Mouse (Mus musculus): ENCODE measurements at regions not wholly inside any gene's neighbourhood (a gene's known extent, or its start where the extent isn't known, plus 50 kb on each side); places are given as distances from the start of the nearest gene placed in this dataset.
"Not testable (repeated sequence)": the region's sequence is repeated elsewhere in the genome, so short reads cannot be mapped to it uniquely, and the experiment has no call there.

DNA sequence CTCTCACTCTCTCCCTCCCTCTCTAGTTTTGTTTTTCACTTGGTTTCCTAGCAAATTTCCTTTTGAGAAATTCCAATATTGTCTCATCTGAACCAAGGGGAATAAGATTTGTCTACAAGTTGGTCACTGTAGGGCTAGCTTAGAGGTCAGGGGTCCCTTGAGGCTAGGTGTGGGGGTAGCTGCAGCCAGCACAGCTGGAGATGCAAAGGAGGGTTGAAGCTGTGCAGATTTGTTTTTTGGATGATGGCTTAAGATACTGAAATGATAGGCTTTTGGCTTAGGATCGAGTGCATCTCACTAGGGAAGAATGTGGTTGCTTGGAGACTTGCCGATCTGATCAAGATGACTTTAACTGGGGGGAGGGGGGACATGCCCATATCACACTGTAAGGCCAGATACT, 88.3 kb upstream of the Tmem28 start:
- no peak for DNase-seq (ENCODE audit: low spot score)

DNA sequence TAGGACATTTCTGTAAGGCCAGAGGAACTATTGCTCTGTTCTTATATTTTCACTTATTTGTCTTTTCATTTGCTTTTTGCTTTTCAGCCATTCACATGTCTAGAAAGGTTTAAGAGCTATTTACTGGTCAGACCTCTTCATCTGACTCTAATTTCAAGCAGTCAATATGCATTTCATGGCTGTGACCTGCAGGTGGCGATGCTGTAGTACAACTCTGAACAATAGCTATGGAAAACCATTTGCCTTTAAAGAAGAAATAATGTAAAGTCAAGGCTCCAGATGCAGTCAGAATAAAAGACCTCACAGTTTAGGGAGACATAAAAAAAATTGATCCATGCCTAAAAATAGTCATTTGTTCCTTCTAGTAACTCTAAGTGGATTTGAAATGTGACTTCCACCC, 95.7 kb upstream of the Tmem28 start:
- no peak for DNase-seq (ENCODE audit: low spot score)

- no peak for DNase-seq (ENCODE audit: low spot score)
Observed at GRCm38 (mm10) chrX:99695366-99695765, 125.5 kb upstream of the Tmem28 start.

DNA sequence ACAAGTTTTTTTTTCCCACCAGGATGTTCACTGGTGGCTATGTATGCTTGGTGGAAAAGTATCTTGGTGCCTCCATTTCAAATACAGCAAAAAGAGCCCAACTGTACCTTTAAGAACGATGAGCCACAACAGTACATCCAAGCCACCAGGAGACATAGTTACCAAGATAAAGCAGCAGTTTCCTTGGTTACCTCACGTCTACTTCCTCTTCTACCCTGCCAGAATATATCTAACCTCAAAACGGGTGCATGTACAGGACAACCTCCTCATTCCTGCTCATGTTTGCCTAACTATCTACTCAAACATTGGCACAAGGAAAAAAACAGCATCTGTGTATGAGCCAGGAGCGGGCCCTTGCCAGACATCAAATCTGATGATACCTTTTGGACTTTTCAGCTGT, 129.8 kb upstream of the Tmem28 start:
- no peak for DNase-seq (ENCODE audit: low spot score)

DNA sequence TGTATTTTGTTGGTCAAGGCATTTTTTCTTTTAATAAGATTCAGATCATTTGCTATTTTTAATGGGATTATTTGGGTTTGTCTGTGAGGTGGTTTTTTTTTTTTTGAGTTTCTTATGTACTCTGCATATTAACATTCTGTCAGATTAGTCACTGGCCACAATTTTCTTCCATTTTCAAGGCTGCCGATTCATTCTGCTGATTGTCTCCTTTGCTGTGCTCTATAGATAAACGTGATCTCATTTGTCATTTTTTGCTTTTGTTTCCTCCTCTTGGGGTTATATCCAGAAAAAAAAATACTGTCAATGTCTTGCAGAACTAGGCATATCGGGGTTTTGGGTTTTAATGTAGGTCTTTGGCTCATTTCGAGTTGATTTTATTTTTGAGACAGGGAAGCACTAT, 131.1 kb upstream of the Tmem28 start:
- DNase-seq (ENCODE audit: low spot score): no peak

GRCm38 (mm10) chrX:99682491-99682890, 138.3 kb upstream of the Tmem28 start:
- DNase-seq (ENCODE audit: low spot score): not testable (repeated sequence)

GRCm38 (mm10) chrX:99667596-99667995, 153.2 kb upstream of the Tmem28 start:
- DNase-seq (ENCODE audit: low spot score): no peak

- no peak for DNase-seq (ENCODE audit: low spot score)
Observed at GRCm38 (mm10) chrX:99662566-99662965, 158.3 kb upstream of the Tmem28 start.

- no peak for DNase-seq (ENCODE audit: low spot score)
Observed at GRCm38 (mm10) chrX:99659496-99660140, 161.2 kb upstream of the Tmem28 start.

- peak; percentile 62 for DNase-seq (ENCODE audit: low spot score)
Observed at GRCm38 (mm10) chrX:99657790-99658451, 162.9 kb upstream of the Tmem28 start.

DNA sequence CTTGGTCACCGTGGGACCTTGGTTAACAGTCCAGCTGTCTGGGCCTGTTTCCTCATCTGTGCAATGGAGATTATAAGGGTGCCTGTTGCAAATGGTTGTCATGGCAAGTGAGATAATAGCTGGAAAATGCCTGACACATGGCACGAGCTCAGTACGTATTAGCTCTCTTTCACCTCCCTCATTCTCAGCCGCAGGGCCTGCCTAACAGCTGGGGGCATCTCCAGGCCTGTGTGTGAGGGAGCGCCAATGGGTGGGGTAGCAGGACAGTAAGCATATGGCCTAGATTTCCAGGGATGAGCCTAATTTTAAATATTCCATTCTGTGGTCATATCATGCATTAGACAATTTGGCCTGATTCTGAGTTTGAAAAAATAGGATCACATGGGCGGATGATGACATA, 163.8 kb upstream of the Tmem28 start:
- no peak for DNase-seq (ENCODE audit: low spot score)

DNA sequence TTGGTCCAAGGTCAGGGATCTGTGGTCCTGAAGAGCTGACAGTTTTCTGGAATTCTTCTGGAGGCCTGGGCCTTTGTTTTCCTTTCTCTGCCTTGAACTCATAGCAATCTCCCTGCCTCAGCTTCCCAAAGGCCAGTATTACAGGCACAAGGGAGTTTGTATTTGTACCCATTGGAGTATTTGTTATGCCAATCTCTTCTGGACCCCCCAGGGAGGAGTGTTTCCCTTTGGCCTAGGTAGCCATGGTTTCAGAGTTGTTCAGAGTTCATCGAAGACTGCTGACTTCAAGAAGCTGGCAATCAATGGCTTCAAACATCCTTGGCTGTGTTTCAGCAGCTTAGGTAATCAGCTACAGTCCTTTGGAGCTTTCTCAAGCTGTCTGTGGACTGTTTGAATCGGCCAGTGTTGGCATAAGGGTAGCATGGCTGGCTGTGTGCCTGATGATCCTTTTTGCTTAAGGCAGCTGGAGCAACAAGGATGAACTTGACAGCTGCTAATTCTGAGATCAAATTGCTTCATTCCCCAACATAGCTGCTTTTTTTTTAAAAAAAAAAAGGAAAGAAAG, 161.2 kb upstream of the Pja1 start:
- peak; percentile 12 for DNase-seq (ENCODE audit: low spot score)

DNA sequence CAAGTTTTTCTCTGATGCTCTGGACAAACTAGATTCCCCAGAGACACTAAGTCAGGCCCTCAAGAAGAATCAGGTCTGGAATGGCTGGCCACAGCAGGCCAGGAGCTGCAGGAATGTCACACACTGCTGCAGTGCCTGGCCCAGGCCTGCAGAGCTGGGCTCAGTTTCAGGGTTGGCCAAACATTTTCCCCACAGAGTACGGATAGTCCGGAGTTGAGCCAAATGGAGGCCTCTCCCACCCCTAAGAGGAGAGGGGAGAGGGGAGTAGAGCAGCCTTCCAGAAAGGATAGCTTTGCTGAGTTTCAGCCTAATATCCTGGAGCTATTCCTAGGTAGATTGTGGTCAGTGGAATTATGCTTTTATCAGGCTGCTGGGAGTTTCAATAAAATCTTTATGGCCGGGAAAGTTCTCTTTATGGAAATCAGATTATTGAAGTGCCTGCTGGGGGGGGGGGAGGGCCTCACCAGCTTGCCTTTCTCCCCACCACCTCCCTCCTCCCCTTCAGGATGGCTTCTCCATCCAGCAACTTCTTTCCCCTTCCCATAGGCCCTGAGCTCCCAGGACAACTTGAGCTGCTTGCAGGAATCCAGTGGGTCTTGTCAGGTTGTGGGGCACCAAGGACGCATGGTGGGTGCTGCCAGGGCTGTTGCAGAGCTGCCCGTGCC, 153.6 kb upstream of the Pja1 start:
- no peak for DNase-seq (ENCODE audit: low spot score)

DNA sequence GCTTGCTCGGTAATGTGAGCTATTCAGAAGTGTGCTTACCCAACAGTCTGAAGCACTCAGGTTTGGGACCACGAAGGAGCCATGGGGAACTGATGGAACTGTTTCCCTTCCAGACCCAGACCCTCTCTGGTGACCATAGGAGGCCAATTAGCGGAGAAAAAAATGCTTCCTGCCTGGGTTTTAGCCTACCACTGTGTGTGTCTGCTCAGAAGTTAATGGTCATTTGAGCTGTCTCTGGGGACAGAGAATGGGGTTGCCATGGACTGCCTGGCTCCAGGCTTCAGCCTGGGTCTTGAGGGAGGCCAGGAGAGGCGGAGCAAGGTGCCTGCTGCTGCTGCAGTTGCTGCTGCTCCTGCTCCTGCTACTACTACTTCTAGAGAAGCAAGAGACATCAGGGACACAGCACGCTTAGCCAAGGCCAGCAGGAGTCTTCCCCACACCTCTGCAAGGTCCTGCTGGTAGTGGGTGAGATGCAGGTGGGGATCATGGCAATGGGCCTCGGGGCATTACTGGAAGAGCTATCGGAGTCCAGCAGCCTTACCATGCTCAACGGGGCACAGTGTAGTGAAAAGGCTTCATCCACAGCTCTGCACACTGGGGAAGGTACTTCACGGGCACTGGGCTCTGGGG, 141.2 kb upstream of the Pja1 start:
- DNase-seq (ENCODE audit: low spot score): no peak

DNA sequence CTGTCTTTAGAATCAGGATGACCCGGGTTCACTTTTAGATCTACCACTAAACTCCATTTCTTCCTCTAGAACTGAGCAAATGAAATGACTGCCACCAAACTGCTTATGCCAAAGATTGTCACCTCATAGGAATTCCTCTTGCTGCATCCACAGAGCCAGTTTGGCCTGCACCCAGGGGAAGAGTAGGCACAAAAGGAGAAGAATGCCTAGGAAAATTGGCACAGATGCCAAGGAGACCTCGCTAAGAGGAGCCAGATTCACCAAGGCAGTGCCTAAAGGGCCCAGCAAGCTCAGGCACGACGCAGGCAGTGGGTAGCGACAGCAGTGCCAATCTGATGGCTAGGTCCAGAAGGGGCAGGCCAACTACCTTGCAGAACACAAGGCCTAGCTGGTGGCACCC, 139.0 kb upstream of the Pja1 start:
- no peak for DNase-seq (ENCODE audit: low spot score)

DNA sequence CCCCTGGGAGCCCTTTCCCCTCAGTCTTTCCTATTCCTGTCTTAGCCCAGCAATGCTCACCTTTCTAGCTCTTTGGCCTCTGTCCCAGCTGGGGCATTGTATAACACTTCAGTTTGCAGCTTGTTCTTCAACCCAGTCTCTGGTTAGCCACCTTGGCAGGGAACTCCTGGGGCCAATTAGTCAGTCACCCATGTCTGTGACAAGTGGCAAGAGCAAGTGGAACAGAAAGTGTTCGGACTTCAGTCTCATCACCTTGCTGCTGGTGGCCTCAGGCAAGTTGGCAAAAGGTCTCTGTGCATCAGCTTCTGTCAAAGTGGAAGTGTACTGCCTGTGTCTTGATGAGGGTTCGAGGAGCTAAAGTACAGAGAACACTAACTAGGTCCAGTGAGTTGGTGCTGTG, 138.5 kb upstream of the Pja1 start:
- DNase-seq (ENCODE audit: low spot score): no peak

GRCm38 (mm10) chrX:99608284-99608692, 137.2 kb upstream of the Pja1 start:
- no peak for DNase-seq (ENCODE audit: low spot score)

DNA sequence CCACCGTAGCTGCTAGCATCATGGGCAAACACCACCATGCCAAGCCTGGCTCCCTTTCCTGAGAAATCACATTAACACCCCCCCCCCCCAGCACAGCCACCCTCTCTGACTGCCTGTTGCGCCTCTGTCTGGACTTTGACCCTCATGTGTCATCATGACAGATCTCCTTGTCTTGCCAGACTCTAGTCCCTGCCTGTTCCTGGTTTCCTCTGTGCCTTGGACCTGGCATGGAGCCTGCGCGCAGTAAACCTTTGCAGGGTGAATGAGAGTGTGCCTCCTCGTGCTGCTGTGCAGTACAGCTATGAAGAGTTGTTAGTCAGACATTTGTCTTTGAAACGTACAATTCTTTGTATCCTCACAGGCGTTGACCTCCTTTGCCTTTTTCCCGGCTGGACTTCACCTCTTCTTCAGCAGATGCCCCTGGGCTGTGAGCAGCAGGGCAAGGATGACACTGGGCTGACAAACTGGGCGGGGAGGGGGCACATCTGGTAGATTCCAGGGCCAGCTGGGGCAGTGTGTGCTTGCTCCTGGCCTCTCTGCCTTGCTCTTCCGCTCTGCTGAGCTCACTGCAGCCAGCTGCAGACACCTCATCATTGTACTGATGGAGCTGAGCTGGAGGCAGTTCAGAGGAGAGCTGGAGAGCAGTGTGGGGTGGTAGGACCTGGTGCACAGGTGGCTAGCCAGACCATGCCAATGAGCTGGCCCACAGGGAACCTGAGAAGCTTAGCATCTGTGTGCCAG, 134.2 kb upstream of the Pja1 start:
- DNase-seq (ENCODE audit: low spot score): no peak

DNA sequence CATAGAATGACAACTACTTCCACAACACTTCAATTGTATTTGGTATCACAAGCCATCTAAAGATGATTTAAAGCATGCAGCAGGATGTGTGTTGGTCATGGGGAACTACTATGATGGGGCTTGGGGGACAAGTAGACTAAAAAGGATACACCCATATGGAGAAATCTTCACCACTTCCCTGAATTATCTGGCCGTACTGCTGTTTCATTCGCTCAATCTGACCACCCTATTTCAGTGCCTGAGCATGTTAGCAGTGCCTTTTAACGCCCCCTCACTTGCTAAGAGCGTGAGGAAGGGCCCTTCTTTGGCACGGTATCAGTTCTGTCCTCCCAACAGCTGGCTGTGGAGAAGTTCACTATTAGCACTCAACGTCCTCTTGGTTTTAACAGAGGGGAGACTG, 132.6 kb upstream of the Pja1 start:
- no peak for DNase-seq (ENCODE audit: low spot score)

DNA sequence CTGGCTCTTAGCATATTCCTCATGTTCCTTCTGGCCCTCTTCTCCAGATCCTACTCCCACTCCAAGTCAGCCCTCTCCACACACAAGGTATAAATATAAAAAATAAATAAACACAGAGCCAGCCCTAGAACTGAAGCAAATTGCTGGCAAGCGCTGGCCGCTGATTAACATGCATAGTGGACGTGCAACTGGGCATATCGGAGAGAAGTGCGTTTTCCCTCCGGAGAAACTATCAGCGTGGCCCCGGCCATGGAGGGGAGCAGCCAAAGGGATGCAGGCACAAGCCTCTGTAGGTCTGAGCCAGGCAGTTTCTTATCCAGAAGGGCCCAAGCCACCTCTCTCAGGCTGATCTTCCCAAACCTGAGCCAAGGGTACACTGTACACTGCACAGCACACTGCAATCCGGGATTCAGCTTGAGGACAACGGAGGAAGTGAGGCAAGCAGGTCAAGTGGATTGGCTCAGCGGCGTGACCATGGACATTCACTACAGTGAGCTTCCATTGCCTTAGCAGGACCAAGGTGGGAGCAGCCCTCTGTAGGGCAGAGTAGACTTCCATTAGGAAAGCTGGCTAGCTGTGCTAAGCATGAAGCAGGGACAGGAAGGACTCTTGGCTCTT, 131.3 kb upstream of the Pja1 start:
- DNase-seq (ENCODE audit: low spot score): no peak

GRCm38 (mm10) chrX:99595493-99595892, 124.4 kb upstream of the Pja1 start:
- DNase-seq (ENCODE audit: low spot score): no peak
